Mouse (Mus musculus) bone marrow macrophage, adult 2 months (primary cell): ENCODE results near the gene Dse. TPM values are rescaled to one million over a fixed set of nuclear protein-coding genes. Genes with fewer than 3 reads are reported as not detected.

Experiments used
- H3K27ac ChIP-seq: 2 replicates; pipeline ENCODE4 v1.5.1; 2012; ENCODE audit warnings: low read depth, low read length; ENCODE audit not compliant: insufficient read depth
- H3K4me1 ChIP-seq: 2 replicates; pipeline ENCODE4 v1.6.1; 2012; ENCODE audit warnings: low read length; ENCODE audit not compliant: control insufficient read depth, insufficient read depth
- H3K4me3 ChIP-seq: 2 replicates; pipeline ENCODE4 v1.5.1; 2012; ENCODE audit warnings: mild to moderate bottlenecking, low read length, moderate library complexity; ENCODE audit not compliant: insufficient read depth
- CTCF ChIP-seq: IDR thresholded peaks from 2 replicates; pipeline ENCODE4 v1.5.1; 2012; ENCODE audit warnings: low read depth, mild to moderate bottlenecking, low read length, moderate library complexity
- POLR2A ChIP-seq: IDR thresholded peaks from 2 replicates; pipeline ENCODE4 v1.6.1; 2012; ENCODE audit warnings: mild to moderate bottlenecking, low read depth, low read length, borderline replicate concordance
- polyA plus RNA-seq: library from polyadenylated mRNA; stranded (reverse); fragments of >200 nt; gene quantifications from 2 replicates; pipeline ENCODE4 v1.2.4, GENCODE M21; 2012; ENCODE audit not compliant: missing spikeins, insufficient read depth, insufficient read length

Dse gene
- polyA plus RNA-seq, 1 experiment: 104 TPM

DNA sequence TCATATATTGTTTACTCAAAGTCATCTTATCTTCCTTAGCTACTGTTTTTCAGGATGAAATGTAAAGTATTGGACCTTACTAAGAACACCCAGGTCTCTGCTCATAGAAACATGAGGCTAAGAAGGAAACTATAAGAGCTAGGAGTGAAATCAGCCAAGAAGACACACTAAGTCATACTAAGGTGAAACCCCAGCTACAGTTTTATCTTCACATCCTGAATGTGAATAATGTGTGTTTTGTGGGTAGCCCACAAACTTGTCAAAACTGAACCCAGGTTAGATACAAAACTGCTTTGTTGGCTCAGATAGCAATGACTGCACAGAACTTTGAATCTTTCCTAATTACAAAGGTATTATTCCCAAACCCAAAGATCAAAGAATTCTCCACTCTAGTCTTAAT is 89.7 kb downstream of the Dse start:
- Histone ChIP-seq H3K4me3 (no peak overlapping the region), H3K4me1 (peaks cover 8% of the 10 kb centered on the region), H3K27ac (no peak overlapping the region)
- no peak for TF ChIP-seq CTCF
- no peak for TF ChIP-seq POLR2A

DNA sequence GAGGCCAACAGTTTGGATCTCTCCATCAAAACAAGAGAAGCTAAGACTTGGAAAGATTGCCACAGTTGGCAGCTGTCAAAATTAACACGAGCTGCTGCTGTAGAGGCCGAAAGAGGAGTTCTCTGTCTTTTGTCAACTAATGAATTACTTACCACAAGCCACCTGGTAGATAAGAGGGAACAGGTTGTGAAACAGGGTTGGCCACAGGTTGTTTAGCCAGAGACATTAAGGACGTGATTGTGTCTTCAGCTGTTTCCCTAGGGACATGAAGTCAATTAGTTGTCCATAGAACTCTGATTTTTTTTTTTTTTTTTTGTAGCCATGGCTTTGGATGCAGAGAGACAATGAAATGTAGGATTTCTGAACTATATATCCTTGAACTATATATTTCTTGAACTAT is 90.4 kb downstream of the Dse start:
- TF ChIP-seq POLR2A (no peak), CTCF (no peak)
- Histone ChIP-seq H3K4me1 (peaks cover 14% of the 10 kb centered on the region), H3K4me3 (no peak overlapping the region), H3K27ac (no peak overlapping the region)

DNA sequence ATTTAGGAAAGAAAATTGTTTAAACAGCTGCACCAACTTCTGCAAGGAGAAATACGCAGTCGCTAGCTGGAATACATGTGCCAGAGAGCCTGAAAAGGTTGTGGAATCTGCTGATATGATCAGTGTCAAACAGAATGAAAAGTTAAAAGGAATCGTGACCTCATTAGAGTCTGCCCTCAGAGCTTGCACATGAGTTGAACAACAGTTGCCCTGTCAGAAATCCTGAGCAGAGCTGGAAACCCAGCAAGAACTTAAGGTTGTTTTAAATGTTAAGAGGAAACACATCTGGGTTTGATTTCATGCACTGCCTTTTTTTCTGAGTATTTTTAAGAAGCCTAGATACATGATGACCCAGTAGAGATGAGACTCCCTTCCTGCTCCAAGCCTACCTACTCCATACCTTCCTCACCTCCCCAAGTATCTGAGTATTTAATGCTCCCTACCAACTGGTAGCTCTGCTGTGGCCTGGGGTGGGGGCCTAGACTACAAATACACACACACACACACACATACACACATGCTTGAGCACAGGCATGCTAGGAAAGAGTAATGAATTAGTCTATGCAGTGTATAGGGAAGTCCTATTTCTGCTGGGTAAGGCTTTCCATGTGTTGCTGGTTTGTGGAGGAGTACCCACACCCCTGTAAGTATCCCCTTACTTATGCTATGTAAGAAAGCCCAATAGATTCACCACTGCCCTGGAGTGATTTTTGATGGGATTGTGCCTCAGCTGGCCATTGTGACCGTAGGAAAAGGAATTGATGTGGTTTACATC is 95.4 kb downstream of the Dse start:
- Histone ChIP-seq H3K27ac (no peak overlapping the region), H3K4me3 (no peak overlapping the region), H3K4me1 (peaks cover 14% of the 10 kb centered on the region)
- TF ChIP-seq CTCF (no peak), POLR2A (no peak)

DNA sequence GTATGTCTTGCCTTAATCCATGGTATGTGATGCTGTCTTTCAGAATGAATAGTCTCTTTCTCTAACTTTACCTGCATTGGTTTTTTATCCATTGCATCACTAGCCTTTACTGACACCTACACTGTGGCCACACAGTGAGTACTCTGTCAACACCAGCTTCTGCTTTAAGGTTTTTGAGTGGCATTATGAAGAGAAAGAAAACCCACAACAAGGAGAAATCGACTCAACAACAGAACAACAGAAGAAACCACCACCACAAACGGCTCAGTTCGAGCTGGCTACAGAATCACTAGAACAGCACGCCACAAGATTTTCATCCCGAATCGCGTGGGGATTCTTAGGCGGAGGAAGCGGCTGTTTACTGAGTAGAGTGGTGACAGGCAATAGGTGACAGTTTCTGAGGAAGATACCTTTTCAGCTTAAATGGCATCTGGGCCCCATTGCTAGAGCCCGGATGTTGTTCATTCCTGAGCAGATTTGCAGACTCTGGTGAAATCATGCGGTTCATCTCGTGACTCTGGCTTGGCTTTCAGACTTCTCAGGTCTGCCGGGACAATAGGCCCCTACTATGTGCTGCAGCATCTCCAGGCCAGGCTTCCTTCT is 96.6 kb downstream of the Dse start:
- Histone ChIP-seq H3K27ac (no peak overlapping the region), H3K4me1 (peaks cover 16% of the 10 kb centered on the region), H3K4me3 (no peak overlapping the region)
- no peak for TF ChIP-seq POLR2A
- TF ChIP-seq CTCF: no peak

Other genes with a start within 250 kb of the Dse start
- 50.9 and 55.8 TPM in 2 replicates for gene Rwdd1, start 188.1 kb downstream of the Dse start, polyA plus RNA-seq
- gene Trappc3l, start 170.1 kb downstream of the Dse start, polyA plus RNA-seq: not detected in 2 replicates
- not detected in 2 replicates for gene Calhm4, start 163.4 kb downstream of the Dse start, polyA plus RNA-seq
- gene Calhm5, start 111.2 kb downstream of the Dse start, polyA plus RNA-seq: not detected in 2 replicates
- gene Calhm6, start 79.7 kb downstream of the Dse start, polyA plus RNA-seq: 20.6 and 24.7 TPM in 2 replicates
- 74.2 and 74.4 TPM in 2 replicates for gene Tspyl1, start 74.5 kb upstream of the Dse start, polyA plus RNA-seq
- 8.2 and 10.6 TPM in 2 replicates for gene Tspyl4, start 89.7 kb upstream of the Dse start, polyA plus RNA-seq
- not detected in 2 replicates for gene Col10a1, start 182.3 kb upstream of the Dse start, polyA plus RNA-seq
- gene Nt5dc1, start 210.8 kb upstream of the Dse start, polyA plus RNA-seq: 10.0 and 15.2 TPM in 2 replicates